Mouse (Mus musculus) limb, embryonic 14.5 days (tissue): Measurements from ENCODE around the gene Igbp1. TPM values are rescaled to one million over a fixed set of nuclear protein-coding genes. Genes with fewer than 3 reads are reported as not detected.
A peak's percentile ranks its signal among the peaks of the same experiment; 100 is the strongest.

ENCODE experiments used
- ATAC-seq: fragments of 200-750 bp; cut with Nextera tagmentation; 2 replicates; pipeline ENCODE4 v1.8.0; 2017; ENCODE audit warnings: low read depth, moderate number of reproducible peaks, moderate TSS enrichment; ENCODE audit not compliant: low FRiP score
- DNase-seq: peaks from one replicate; pipeline ENCODE4 v3.0.0-alpha.2; 2015; ENCODE audit warnings: low spot score
- H3K27ac ChIP-seq: fragments of 300-500 bp; sonication (generic); replicated peaks from 2 replicates; pipeline ENCODE4 v1.5.1; 2014; ENCODE audit warnings: low read depth, mild to moderate bottlenecking, low read length, moderate library complexity, mixed read lengths
- H3K27me3 ChIP-seq: fragments of 300-500 bp; sonication (generic); 2 replicates; pipeline ENCODE4 v1.6.1; 2014; ENCODE audit warnings: low read length, mixed read lengths; ENCODE audit not compliant: control insufficient read depth, insufficient read depth
- H3K36me3 ChIP-seq: fragments of 300-500 bp; sonication (generic); 2 replicates; pipeline ENCODE4 v1.6.1; 2014; ENCODE audit warnings: mild to moderate bottlenecking, low read length, moderate library complexity, mixed read lengths; ENCODE audit not compliant: control insufficient read depth, insufficient read depth
- H3K4me1 ChIP-seq: fragments of 300-500 bp; sonication (generic); 2 replicates; pipeline ENCODE4 v1.6.1; 2014; ENCODE audit warnings: antibody characterized with exemption, low read length, mixed read lengths; ENCODE audit not compliant: control insufficient read depth, insufficient read depth
- H3K4me2 ChIP-seq: fragments of 300-500 bp; sonication (generic); replicated peaks from 2 replicates; pipeline ENCODE4 v1.6.1; 2014; ENCODE audit warnings: low read depth, mild to moderate bottlenecking, low read length, moderate library complexity; ENCODE audit not compliant: severe bottlenecking
- H3K4me3 ChIP-seq: fragments of 300-500 bp; sonication (generic); replicated peaks from 2 replicates; pipeline ENCODE4 v1.5.1; 2014; ENCODE audit warnings: low read length
- H3K9ac ChIP-seq: fragments of 300-500 bp; sonication (generic); 2 replicates; pipeline ENCODE4 v1.6.1; 2014; ENCODE audit warnings: mild to moderate bottlenecking, low read depth, low read length, moderate library complexity; ENCODE audit not compliant: severe bottlenecking
- H3K9me3 ChIP-seq: fragments of 300-500 bp; sonication (generic); 2 replicates; pipeline ENCODE4 v1.6.1; 2016; ENCODE audit warnings: low read length; ENCODE audit not compliant: control insufficient read depth
- POLR2A ChIP-seq: fragments of 200-500 bp; IDR thresholded peaks from 2 replicates; pipeline ENCODE4 v1.8.0; 2012; ENCODE audit warnings: inconsistent platforms, mild to moderate bottlenecking, moderate library complexity, borderline replicate concordance; ENCODE audit not compliant: insufficient read depth, insufficient read length; ENCODE audit errors: extremely low read depth
- WGBS: fragments of 180-500 bp; shearing (Covaris S2); extraction: QIAGEN DNeasy Blood & Tissue Kit; methylation state at CpG from one replicate; pipeline ENCODE4 v1.1.7; 2014; 5-methylcytosine and 5-hydroxymethylcytosine counted together
- polyA plus RNA-seq, 2 experiments: library from polyadenylated mRNA; depleted of rRNA in 1 of 2; stranded (reverse) in 1 of 2; unstranded in 1 of 2; fragments of >200 nt; fragmentation: Nextera tagmentation in 1 of 2; extraction: Ambion mirVana in 1 of 2; gene quantifications; 2 replicates each; pipeline versions ENCODE4 v1.2.1 to v1.2.3; 2012 to 2014

Gene Igbp1
- polyA plus RNA-seq (2012; rRNA removed), result 50.5 and 65.3 TPM in 2 replicates
- polyA plus RNA-seq (2014; fragmentation: Nextera tagmentation; extraction: Ambion mirVana), result 43.3 and 45.3 TPM in 2 replicates

GRCm38 (mm10) chrX:100494068-100494978, at the start of gene Igbp1:
Gene Igbp1 (plus strand): TSS chrX:100494291.
- peak within 1 kb of the TSS; percentile 58 for H3K4me3 ChIP-seq
- H3K27me3 ChIP-seq, result no peaks in the 10 kb centered on the region
- H3K4me1 ChIP-seq, result no peaks in the 10 kb centered on the region; the same call in 1 of the 2 replicates
- WGBS, result 23% methylated on average over 32 of the region's 32 CpGs
- peaks cover 8% of the 10 kb centered on the region; the same call in 1 of the 2 replicates for H3K36me3 ChIP-seq
- DNase-seq, result peak; percentile 93
- TF ChIP-seq POLR2A, result no peak
- H3K27ac ChIP-seq, result peak within 1 kb of the TSS; percentile 61; the same call in 1 of the 2 replicates
- ATAC-seq, result peak; percentile 96
- H3K9me3 ChIP-seq, result no peaks in the 10 kb centered on the region
- peak within 1 kb of the TSS; percentile 59 for H3K9ac ChIP-seq
- peak within 1 kb of the TSS; percentile 54 for H3K4me2 ChIP-seq

GRCm38 (mm10) chrX:100468047-100468446, 26.0 kb upstream of the Igbp1 start:
- no peaks in the 10 kb centered on the region for H3K4me1 ChIP-seq
- ATAC-seq, result no peak
- H3K4me3 ChIP-seq, result no peak overlapping the region
- no peak for TF ChIP-seq POLR2A
- no peaks in the 10 kb centered on the region for H3K27me3 ChIP-seq
- 75% methylated on average over 4 of the region's 4 CpGs for WGBS
- H3K9me3 ChIP-seq, result no peaks in the 10 kb centered on the region
- no peak overlapping the region for H3K4me2 ChIP-seq
- no peaks in the 10 kb centered on the region for H3K36me3 ChIP-seq
- H3K9ac ChIP-seq, result no peak overlapping the region
- H3K27ac ChIP-seq, result no peak overlapping the region
- DNase-seq, result no peak

GRCm38 (mm10) chrX:100470126-100470525, 24.0 kb upstream of the Igbp1 start:
- Histone ChIP-seq H3K4me2 (no peak overlapping the region), H3K9ac (no peak overlapping the region), H3K4me3 (no peak overlapping the region), H3K4me1 (no peaks in the 10 kb centered on the region), H3K9me3 (no peaks in the 10 kb centered on the region), H3K27me3 (no peaks in the 10 kb centered on the region), H3K36me3 (no peaks in the 10 kb centered on the region), H3K27ac (no peak overlapping the region)
- WGBS, result 88% methylated on average over 3 of the region's 3 CpGs
- DNase-seq, result no peak
- ATAC-seq, result no peak
- TF ChIP-seq POLR2A, result no peak

GRCm38 (mm10) chrX:100471491-100471890, 22.6 kb upstream of the Igbp1 start:
- DNase-seq (no peak), ATAC-seq (no peak)
- no peak overlapping the region for H3K4me2 ChIP-seq
- no peak for TF ChIP-seq POLR2A
- H3K36me3 ChIP-seq, result no peaks in the 10 kb centered on the region
- H3K9me3 ChIP-seq, result no peaks in the 10 kb centered on the region
- 86% methylated on average over 3 of the region's 3 CpGs for WGBS
- H3K9ac ChIP-seq, result no peak overlapping the region
- H3K27me3 ChIP-seq, result no peaks in the 10 kb centered on the region
- no peak overlapping the region for H3K27ac ChIP-seq
- H3K4me1 ChIP-seq, result no peaks in the 10 kb centered on the region
- H3K4me3 ChIP-seq, result no peak overlapping the region

GRCm38 (mm10) chrX:100475569-100476223, 18.4 kb upstream of the Igbp1 start:
- H3K27me3 ChIP-seq, result no peaks in the 10 kb centered on the region
- ATAC-seq, result no peak
- H3K4me3 ChIP-seq, result no peak overlapping the region
- H3K36me3 ChIP-seq, result no peaks in the 10 kb centered on the region
- 71% methylated on average over 4 of the region's 4 CpGs for WGBS
- H3K9me3 ChIP-seq, result no peaks in the 10 kb centered on the region
- no peak for DNase-seq
- no peak overlapping the region for H3K9ac ChIP-seq
- H3K4me2 ChIP-seq, result no peak overlapping the region
- H3K27ac ChIP-seq, result no peak overlapping the region
- no peaks in the 10 kb centered on the region for H3K4me1 ChIP-seq
- TF ChIP-seq POLR2A, result no peak
